Mouse (Mus musculus) stomach, embryonic 14.5 days (tissue): ENCODE results near the gene Sept9. TPM values are rescaled to one million over a fixed set of nuclear protein-coding genes. Genes with fewer than 3 reads are reported as not detected.
A peak's percentile ranks its signal among the peaks of the same experiment; 100 is the strongest.

Experiments
- ATAC-seq: fragments of 200-750 bp; cut with Nextera tagmentation; 2 replicates; pipeline ENCODE4 v1.8.0; 2017; ENCODE audit warnings: low read depth, moderate TSS enrichment; ENCODE audit not compliant: insufficient number of reproducible peaks, insufficient read depth, low FRiP score
- H3K27ac ChIP-seq: fragments of 300-500 bp; sonication (generic); 2 replicates; pipeline ENCODE4 v1.5.1; 2014; ENCODE audit warnings: mild to moderate bottlenecking, low read length, moderate library complexity, mixed read lengths
- H3K27me3 ChIP-seq: fragments of 300-500 bp; sonication (generic); 2 replicates; pipeline ENCODE4 v1.6.1; 2014; ENCODE audit warnings: low read length, control low read depth, mixed read lengths; ENCODE audit not compliant: control insufficient read depth, insufficient read depth
- H3K36me3 ChIP-seq: fragments of 300-500 bp; sonication (generic); 2 replicates; pipeline ENCODE4 v1.6.1; 2014; ENCODE audit warnings: mild to moderate bottlenecking, control low read depth, low read length, moderate library complexity, mixed read lengths; ENCODE audit not compliant: control insufficient read depth, insufficient read depth
- H3K4me1 ChIP-seq: fragments of 300-500 bp; sonication (generic); 2 replicates; pipeline ENCODE4 v1.6.1; 2014; ENCODE audit warnings: low read length, control low read depth, mixed read lengths; ENCODE audit not compliant: control insufficient read depth, insufficient read depth
- H3K4me2 ChIP-seq: fragments of 300-500 bp; sonication (generic); replicated peaks from 2 replicates; pipeline ENCODE4 v1.6.1; 2014; ENCODE audit warnings: low read depth, low read length, control low read depth
- H3K4me3 ChIP-seq: fragments of 300-500 bp; sonication (generic); 2 replicates; pipeline ENCODE4 v1.5.1; 2014; ENCODE audit warnings: low read depth, low read length, control low read depth
- H3K9ac ChIP-seq: fragments of 300-500 bp; sonication (generic); replicated peaks from 2 replicates; pipeline ENCODE4 v1.6.1; 2014; ENCODE audit warnings: low read depth, mild to moderate bottlenecking, control low read depth, low read length, moderate library complexity, mixed read lengths
- H3K9me3 ChIP-seq: fragments of 300-500 bp; sonication (generic); 2 replicates; pipeline ENCODE4 v1.6.1; 2016; ENCODE audit warnings: low read depth, low read length, control low read depth; ENCODE audit not compliant: control insufficient read depth
- WGBS: fragments of 180-500 bp; shearing (Covaris S2); extraction: QIAGEN DNeasy Blood & Tissue Kit; methylation state at CpG from one replicate; pipeline ENCODE4 v1.1.7; 2014; 5-methylcytosine and 5-hydroxymethylcytosine counted together
- polyA plus RNA-seq: library from polyadenylated mRNA; unstranded; fragments of >200 nt; fragmentation: Nextera tagmentation; extraction: Ambion mirVana; gene quantifications from 2 replicates; pipeline ENCODE4 v1.2.1, GENCODE M21; 2014

Gene Sept9
- polyA plus RNA-seq, 1 experiment from 2014 or later, result 106 TPM

DNA sequence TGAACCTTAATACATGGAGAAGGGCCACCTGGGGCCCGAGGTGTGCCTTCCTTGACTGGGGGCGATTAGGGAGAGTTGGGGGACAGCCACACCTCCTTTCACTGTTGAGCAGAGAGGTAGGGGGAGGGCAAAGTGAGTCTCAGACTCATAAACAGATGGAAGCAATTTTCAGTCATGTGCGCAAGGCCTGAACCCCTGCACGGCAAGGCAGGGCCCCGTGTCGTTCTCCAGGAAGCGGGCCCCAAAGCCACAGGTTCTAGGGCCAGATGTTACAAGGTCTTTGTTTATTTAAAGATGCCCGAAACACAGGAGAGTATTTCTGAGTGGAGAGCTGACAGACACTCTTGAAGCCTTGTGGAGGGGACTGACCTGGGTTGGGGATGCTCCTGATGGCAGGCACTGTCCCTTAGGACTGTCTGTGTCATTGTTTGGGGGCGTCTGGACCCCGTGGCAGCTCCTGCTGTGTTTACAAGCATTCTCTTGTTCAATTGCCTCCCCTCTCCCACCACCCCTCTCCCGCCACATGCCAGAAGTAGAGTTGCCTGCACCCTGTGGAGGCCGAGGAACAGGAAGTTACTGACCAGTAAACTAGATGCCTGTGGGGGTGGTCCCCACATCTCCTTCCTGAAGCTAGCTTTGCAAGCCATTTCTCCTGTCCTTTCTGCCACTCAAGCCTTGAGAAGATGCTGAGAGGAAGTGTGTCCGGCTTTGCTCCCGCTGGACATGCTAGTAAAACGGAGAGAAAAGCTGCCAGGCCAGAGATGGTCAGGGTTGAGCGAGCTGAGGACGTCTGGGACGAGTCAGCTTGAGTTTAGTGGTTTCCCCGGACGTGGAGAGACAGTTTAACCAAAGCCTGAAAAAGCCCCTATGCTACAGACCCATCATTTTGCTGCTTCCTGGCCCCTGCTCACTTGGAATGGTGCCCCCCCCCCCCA lies 150.2 kb downstream of the Sept9 start:
- Histone ChIP-seq H3K4me3 (no peak overlapping the region), H3K9me3 (no peaks in the 10 kb centered on the region), H3K9ac (no peak overlapping the region), H3K27ac (peak overlapping the region; percentile 71; the same call in 1 of the 2 replicates), H3K27me3 (no peaks in the 10 kb centered on the region), H3K36me3 (peaks cover 28% of the 10 kb centered on the region), H3K4me2 (no peak overlapping the region), H3K4me1 (peaks cover 60% of the 10 kb centered on the region)
- 31% methylated on average over 20 of the region's 20 CpGs for WGBS
- ATAC-seq, result no peak

DNA sequence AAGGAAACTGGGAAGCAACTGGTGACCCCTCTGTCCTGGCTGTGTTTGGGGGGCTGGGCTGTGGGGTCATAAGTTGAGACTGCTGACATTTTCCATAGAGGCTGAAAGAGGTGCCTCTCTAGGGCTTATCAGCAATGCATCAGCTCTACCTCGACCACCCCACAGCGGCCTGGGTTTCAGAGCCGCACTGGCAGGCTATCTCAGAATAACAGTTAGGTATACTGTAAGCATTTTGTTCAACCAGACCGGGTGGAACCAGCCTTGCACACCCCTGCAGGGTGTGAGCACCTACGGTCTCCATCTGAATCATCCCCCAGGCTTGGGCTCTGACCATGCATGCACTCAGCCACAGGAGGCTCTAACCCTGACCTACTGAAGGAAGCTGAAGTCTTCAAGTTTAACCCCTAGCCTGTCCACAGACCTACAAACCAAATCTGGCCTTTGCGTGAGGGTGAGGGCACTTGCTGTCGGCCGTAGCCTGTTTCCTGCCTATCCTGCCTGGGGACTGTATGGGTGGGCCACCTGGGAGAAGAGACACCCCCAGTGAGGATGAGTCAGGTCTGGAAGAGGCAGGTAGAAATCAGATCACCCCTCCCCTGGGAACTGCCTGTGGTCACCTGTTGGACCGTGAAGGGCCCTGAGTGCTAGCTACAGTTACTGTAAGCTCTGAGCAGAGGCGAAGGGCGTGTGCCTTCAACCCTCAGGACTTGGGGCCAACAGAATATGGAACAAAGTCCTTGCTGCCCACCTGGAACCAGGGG lies 151.2 kb downstream of the Sept9 start:
- Histone ChIP-seq H3K9ac (no peak overlapping the region), H3K4me1 (peaks cover 50% of the 10 kb centered on the region), H3K27ac (no peak overlapping the region), H3K36me3 (peaks cover 37% of the 10 kb centered on the region), H3K4me3 (no peak overlapping the region), H3K4me2 (no peak overlapping the region), H3K9me3 (no peaks in the 10 kb centered on the region), H3K27me3 (no peaks in the 10 kb centered on the region)
- WGBS, result 77% methylated on average over 11 of the region's 11 CpGs
- ATAC-seq, result no peak

GRCm38 (mm10) chr11:117353126-117353525 lies 153.7 kb downstream of the Sept9 start:
- Histone ChIP-seq H3K4me2 (no peak overlapping the region), H3K27me3 (no peaks in the 10 kb centered on the region), H3K36me3 (peaks cover 53% of the 10 kb centered on the region), H3K9ac (no peak overlapping the region), H3K4me1 (peaks cover 27% of the 10 kb centered on the region), H3K9me3 (no peaks in the 10 kb centered on the region), H3K27ac (no peak overlapping the region), H3K4me3 (no peak overlapping the region)
- 90% methylated on average over 11 of the region's 11 CpGs for WGBS
- ATAC-seq, result no peak

- H3K27ac ChIP-seq, result no peak overlapping the region
- no peak overlapping the region for H3K9ac ChIP-seq
- H3K4me1 ChIP-seq, result peaks cover 17% of the 10 kb centered on the region
- ATAC-seq, result no peak
- H3K27me3 ChIP-seq, result no peaks in the 10 kb centered on the region
- H3K36me3 ChIP-seq, result peaks cover 57% of the 10 kb centered on the region
- 92% methylated on average over 4 of the region's 4 CpGs for WGBS
- no peaks in the 10 kb centered on the region for H3K9me3 ChIP-seq
- H3K4me3 ChIP-seq, result no peak overlapping the region
- H3K4me2 ChIP-seq, result no peak overlapping the region
Observed at GRCm38 (mm10) chr11:117354107-117354506, 154.6 kb downstream of the Sept9 start.

GRCm38 (mm10) chr11:117356937-117357336 lies 157.5 kb downstream of the Sept9 start:
- no peak for ATAC-seq
- no peak overlapping the region for H3K27ac ChIP-seq
- no peak overlapping the region for H3K4me3 ChIP-seq
- WGBS, result 57% methylated on average over 3 of the region's 3 CpGs
- no peak overlapping the region for H3K9ac ChIP-seq
- no peak overlapping the region for H3K4me2 ChIP-seq
- H3K36me3 ChIP-seq, result peaks cover 84% of the 10 kb centered on the region
- H3K4me1 ChIP-seq, result peaks cover 7% of the 10 kb centered on the region
- no peaks in the 10 kb centered on the region for H3K9me3 ChIP-seq
- H3K27me3 ChIP-seq, result no peaks in the 10 kb centered on the region

DNA sequence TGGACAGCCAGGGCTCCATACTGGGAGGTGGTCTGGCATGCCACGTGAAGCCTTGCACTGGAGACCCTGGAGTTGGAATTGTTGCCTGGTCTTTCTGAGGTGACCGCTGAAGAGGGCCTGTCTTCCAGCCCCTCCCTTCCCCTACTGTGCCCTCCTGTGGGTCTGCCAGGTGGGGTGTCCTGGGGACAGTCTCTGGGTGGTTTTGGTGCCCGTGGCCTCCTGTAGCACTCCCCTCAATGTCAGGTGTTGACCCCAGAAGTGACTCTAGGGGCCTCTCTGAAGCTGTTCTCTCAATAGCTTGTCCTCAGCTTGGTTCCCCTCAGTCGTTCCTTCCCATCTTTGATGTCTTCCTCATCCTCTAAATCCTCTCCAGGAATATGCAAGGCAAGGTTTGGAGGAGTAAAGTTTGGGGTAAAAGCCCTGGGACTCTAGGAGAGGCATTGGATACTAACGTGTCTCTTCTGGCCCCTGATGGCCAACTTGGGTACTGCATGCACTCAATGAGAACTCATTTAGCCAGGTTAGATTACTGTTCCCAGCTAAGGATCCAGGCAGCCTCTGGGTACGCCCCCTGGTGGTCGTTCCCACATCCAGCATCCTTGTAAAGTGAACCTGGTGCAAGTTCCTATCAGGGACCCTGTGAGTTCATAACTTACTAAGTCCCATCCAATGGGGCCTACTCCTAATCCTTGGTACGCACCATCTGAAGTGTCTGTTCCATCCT lies 158.6 kb downstream of the Sept9 start:
- WGBS, result 42% methylated on average over 8 of the region's 8 CpGs
- Histone ChIP-seq H3K9ac (no peak overlapping the region), H3K36me3 (peaks cover 83% of the 10 kb centered on the region), H3K4me2 (no peak overlapping the region), H3K27me3 (no peaks in the 10 kb centered on the region), H3K9me3 (no peaks in the 10 kb centered on the region), H3K4me3 (no peak overlapping the region), H3K27ac (no peak overlapping the region), H3K4me1 (peaks cover 7% of the 10 kb centered on the region)
- peak; percentile 42; the same call in 1 of the 2 replicates for ATAC-seq

GRCm38 (mm10) chr11:117359161-117359560 lies 159.7 kb downstream of the Sept9 start:
- Histone ChIP-seq H3K9ac (no peak overlapping the region), H3K4me1 (peaks cover 7% of the 10 kb centered on the region), H3K4me2 (no peak overlapping the region), H3K27ac (0 out of 2 replicates have a peak overlapping the region, but pooled peaks have one; percentile 21), H3K27me3 (no peaks in the 10 kb centered on the region), H3K36me3 (peaks cover 75% of the 10 kb centered on the region), H3K4me3 (no peak overlapping the region), H3K9me3 (no peaks in the 10 kb centered on the region)
- 75% methylated on average over 10 of the region's 10 CpGs for WGBS
- no peak for ATAC-seq

GRCm38 (mm10) chr11:117359870-117360269 lies 160.4 kb downstream of the Sept9 start:
- no peak for ATAC-seq
- H3K36me3 ChIP-seq, result peaks cover 68% of the 10 kb centered on the region
- H3K4me1 ChIP-seq, result peaks cover 7% of the 10 kb centered on the region
- H3K4me2 ChIP-seq, result no peak overlapping the region
- no peaks in the 10 kb centered on the region for H3K27me3 ChIP-seq
- WGBS, result 63% methylated on average over 5 of the region's 5 CpGs
- H3K9ac ChIP-seq, result no peak overlapping the region
- H3K9me3 ChIP-seq, result no peaks in the 10 kb centered on the region
- H3K27ac ChIP-seq, result 0 out of 2 replicates have a peak overlapping the region, but pooled peaks have one; percentile 21
- H3K4me3 ChIP-seq, result no peak overlapping the region
